7 mouse cellular contexts compared by ENCODE assay signal in genomic region chrX:59133834-59134165, GRCm38 (mm10).
A peak's percentile ranks its signal among the peaks of the same experiment; 100 is the strongest.
DNase-seq lines count a peak whose midpoint lies in the region; ATAC-seq lines count a peak whose summit lies in the region.

No protein-coding gene starts in this region.

- no peaks in the 10 kb centered on the region for H3K9me3 ChIP-seq in forebrain, embryonic 14.5 days (replicated peaks; ENCODE audit: control insufficient read depth, low read length)
- no peaks in the 10 kb centered on the region for H3K9me3 ChIP-seq in limb, embryonic 13.5 days

- DNase-seq in layer of hippocampus, postnatal 36 days = peak; percentile 30 to 43
- no peak for DNase-seq in layer of hippocampus, adult 9-10 months (ENCODE audit: low spot score)
- peak; percentile 11 for DNase-seq in brain, adult 2 months (ENCODE audit: low read depth, low spot score)
- no peak for DNase-seq in forebrain, embryonic 14.5 days (ENCODE audit: low spot score)
- DNase-seq in retina, postnatal 7 days (ENCODE audit: low read depth, low spot score) = peak; percentile 1
- no peak for DNase-seq in frontal cortex, adult 2 months (ENCODE audit: extremely low spot score in 1 of 2, low spot score in 1 of 2)

- peak overlapping the region; percentile 50 for H3K4me3 ChIP-seq in forebrain, embryonic 14.5 days (ENCODE audit: low read depth, low read length)
- peak overlapping the region; percentile 55 for H3K4me3 ChIP-seq in limb, embryonic 13.5 days

- no peaks in the 10 kb centered on the region for H3K27me3 ChIP-seq in forebrain, embryonic 14.5 days (replicated peaks; ENCODE audit: control insufficient read depth, insufficient read depth, low read length)
- peaks cover 17% of the 10 kb centered on the region for H3K27me3 ChIP-seq in limb, embryonic 13.5 days

- no peaks in the 10 kb centered on the region for H3K36me3 ChIP-seq in forebrain, embryonic 14.5 days (ENCODE audit: control insufficient read depth, insufficient read depth, low read length)
- H3K36me3 ChIP-seq in limb, embryonic 13.5 days = no peaks in the 10 kb centered on the region

- WGBS in forebrain, embryonic 14.5 days = 24% methylated on average over 24 of the region's 24 CpGs
- 17% methylated on average over 24 of the region's 24 CpGs for WGBS in limb, embryonic 13.5 days

- H3K27ac ChIP-seq in forebrain, embryonic 14.5 days (ENCODE audit: low read depth, low read length) = peak overlapping the region; percentile 63; the same call in 1 of the 2 replicates
- H3K27ac ChIP-seq in limb, embryonic 13.5 days = no peak overlapping the region

- no peaks in the 10 kb centered on the region for H3K4me1 ChIP-seq in forebrain, embryonic 14.5 days (ENCODE audit: control insufficient read depth, insufficient read depth, low read length)
- H3K4me1 ChIP-seq in limb, embryonic 13.5 days = no peaks in the 10 kb centered on the region

- H3K9ac ChIP-seq in forebrain, embryonic 14.5 days (ENCODE audit: low read length) = peak overlapping the region; percentile 67
- peak overlapping the region; percentile 63 for H3K9ac ChIP-seq in limb, embryonic 13.5 days

- H3K4me2 ChIP-seq in forebrain, embryonic 14.5 days (ENCODE audit: low read length) = peak overlapping the region; percentile 64
- H3K4me2 ChIP-seq in limb, embryonic 13.5 days (replicated peaks) = peak overlapping the region; percentile 68

- ATAC-seq in forebrain, embryonic 14.5 days = no peak; the same call in 1 of the 2 replicates
- ATAC-seq in limb, embryonic 13.5 days (ENCODE audit: low FRiP score, low read depth) = no peak

Comparison
In these comparisons a context has a peak if more than half of its experiments do, and no peak if none do; other contexts are left out.
1. DNase-seq: peak in layer of hippocampus, postnatal 36 days (2 of 2), brain, adult 2 months (single experiment) and retina, postnatal 7 days (single experiment); none in layer of hippocampus, adult 9-10 months (single experiment), forebrain, embryonic 14.5 days (single experiment) and frontal cortex, adult 2 months (0 of 2).